20 mouse cellular contexts compared by ENCODE assay signal in genomic region chr9:35614005-35614404, GRCm38 (mm10). TPM values are rescaled to one million over a fixed set of nuclear protein-coding genes. Genes with fewer than 3 reads are reported as not detected.
A peak's percentile ranks its signal among the peaks of the same experiment; 100 is the strongest.
DNase-seq lines count a peak whose midpoint lies in the region; ATAC-seq and TF ChIP-seq lines count a peak whose summit lies in the region.
"Had no signal": no experiment of that assay in that cellular context is flagged by ENCODE, and none has a peak within 500 bp of the region (broad histone marks: within the 10 kb centered on the region; RNA-seq: fewer than 3 reads in every experiment).

No protein-coding gene starts in this region.

- 34% methylated on average over 2 of the region's 2 CpGs for WGBS in hindbrain, postnatal 0 days
- WGBS in hindbrain, embryonic 10.5 days, result 31% methylated on average over 2 of the region's 2 CpGs
- WGBS in midbrain, embryonic 14.5 days, result 27% methylated on average over 2 of the region's 2 CpGs
- 38% methylated on average over 2 of the region's 2 CpGs for WGBS in midbrain, embryonic 16.5 days

- no peak overlapping the region for H3K9ac ChIP-seq in hindbrain, postnatal 0 days (replicated peaks; ENCODE audit: low read length)
- no peak overlapping the region for H3K9ac ChIP-seq in midbrain, embryonic 14.5 days (replicated peaks; ENCODE audit: low read length)
- H3K9ac ChIP-seq in midbrain, embryonic 16.5 days (ENCODE audit: low read depth, low read length), result no peak overlapping the region
- H3K9ac ChIP-seq: heart, embryonic 15.5 days; hindbrain, embryonic 15.5 days; liver, embryonic 13.5 days had no signal

- no peaks in the 10 kb centered on the region for H3K27me3 ChIP-seq in hindbrain, postnatal 0 days (ENCODE audit: insufficient read depth, low read length)
- H3K27me3 ChIP-seq in hindbrain, embryonic 10.5 days (ENCODE audit: insufficient read depth, poor library complexity, severe bottlenecking), result no peaks in the 10 kb centered on the region
- no peaks in the 10 kb centered on the region for H3K27me3 ChIP-seq in midbrain, embryonic 14.5 days (ENCODE audit: control insufficient read depth, insufficient read depth, low read length)
- no peaks in the 10 kb centered on the region for H3K27me3 ChIP-seq in midbrain, embryonic 16.5 days (ENCODE audit: control insufficient read depth, insufficient read depth, low read depth, low read length)
- H3K27me3 ChIP-seq: heart, embryonic 15.5 days; hindbrain, embryonic 15.5 days; liver, embryonic 13.5 days had no signal

- no peak for ATAC-seq in hindbrain, postnatal 0 days
- no peak for ATAC-seq in midbrain, embryonic 14.5 days (ENCODE audit: low FRiP score, low TSS enrichment)
- ATAC-seq in midbrain, embryonic 16.5 days, result no peak

- H3K4me1 ChIP-seq in hindbrain, postnatal 0 days (ENCODE audit: insufficient read depth, low read length), result no peaks in the 10 kb centered on the region
- no peaks in the 10 kb centered on the region for H3K4me1 ChIP-seq in hindbrain, embryonic 10.5 days (replicated peaks)
- no peaks in the 10 kb centered on the region for H3K4me1 ChIP-seq in midbrain, embryonic 14.5 days (ENCODE audit: control insufficient read depth, insufficient read depth, low read length)
- no peaks in the 10 kb centered on the region for H3K4me1 ChIP-seq in midbrain, embryonic 16.5 days (ENCODE audit: control insufficient read depth, insufficient read depth, low read length)
- H3K4me1 ChIP-seq: heart, embryonic 15.5 days; hindbrain, embryonic 15.5 days; liver, embryonic 13.5 days had no signal

- no peak overlapping the region for H3K27ac ChIP-seq in hindbrain, postnatal 0 days
- no peak overlapping the region for H3K27ac ChIP-seq in hindbrain, embryonic 10.5 days
- no peak overlapping the region for H3K27ac ChIP-seq in midbrain, embryonic 14.5 days (replicated peaks; ENCODE audit: low read depth, low read length)
- no peak overlapping the region for H3K27ac ChIP-seq in midbrain, embryonic 16.5 days (ENCODE audit: low read length)
- H3K27ac ChIP-seq: heart, embryonic 15.5 days; hindbrain, embryonic 15.5 days; liver, embryonic 13.5 days; macrophage had no signal

- peak; percentile 53 for TF ChIP-seq CTCF in hindbrain, postnatal 0 days (IDR thresholded peaks at IDR 0.05; ENCODE audit: low read depth)

- no peaks in the 10 kb centered on the region for H3K36me3 ChIP-seq in hindbrain, postnatal 0 days (ENCODE audit: insufficient read depth, low read length)
- no peaks in the 10 kb centered on the region for H3K36me3 ChIP-seq in hindbrain, embryonic 10.5 days
- no peaks in the 10 kb centered on the region for H3K36me3 ChIP-seq in midbrain, embryonic 14.5 days (ENCODE audit: control insufficient read depth, insufficient read depth, low read length)
- no peaks in the 10 kb centered on the region for H3K36me3 ChIP-seq in midbrain, embryonic 16.5 days (ENCODE audit: control insufficient read depth, insufficient read depth, low read length)
- H3K36me3 ChIP-seq: heart, embryonic 15.5 days; hindbrain, embryonic 15.5 days; liver, embryonic 13.5 days had no signal

- no peaks in the 10 kb centered on the region for H3K9me3 ChIP-seq in hindbrain, postnatal 0 days (ENCODE audit: low read length)
- no peaks in the 10 kb centered on the region for H3K9me3 ChIP-seq in hindbrain, embryonic 10.5 days
- H3K9me3 ChIP-seq in midbrain, embryonic 14.5 days (ENCODE audit: control insufficient read depth, low read length), result no peaks in the 10 kb centered on the region
- no peaks in the 10 kb centered on the region for H3K9me3 ChIP-seq in midbrain, embryonic 16.5 days (replicated peaks; ENCODE audit: control insufficient read depth, low read length, poor library complexity, severe bottlenecking)
- H3K9me3 ChIP-seq: heart, embryonic 15.5 days; hindbrain, embryonic 15.5 days; liver, embryonic 13.5 days had no signal

- H3K4me2 ChIP-seq in hindbrain, postnatal 0 days (ENCODE audit: low read depth, low read length), result no peak overlapping the region
- H3K4me2 ChIP-seq in midbrain, embryonic 14.5 days (ENCODE audit: low read length), result no peak overlapping the region
- no peak overlapping the region for H3K4me2 ChIP-seq in midbrain, embryonic 16.5 days (ENCODE audit: low read length)
- H3K4me2 ChIP-seq: heart, embryonic 15.5 days; hindbrain, embryonic 15.5 days; liver, embryonic 13.5 days had no signal

- peak; percentile 3 for DNase-seq in hindbrain, postnatal 0 days (ENCODE audit: low spot score)
- no peak for DNase-seq in hindbrain, embryonic 10.5 days (ENCODE audit: low spot score)
- DNase-seq in midbrain, embryonic 14.5 days, result peak; percentile 4
- peak; percentile 43 for DNase-seq in adipocyte (ENCODE audit: low spot score)
- DNase-seq in adrenal gland, adult 8-10 months, result no peak
- no peak for DNase-seq in adrenal gland, postnatal 25 days
- DNase-seq: cerebellum, adult 11 months; layer of hippocampus, adult 9-11 months; liver, embryonic 13.5 days; right cerebral cortex, postnatal 25 days had no signal

- H3K4me3 ChIP-seq in hindbrain, postnatal 0 days (ENCODE audit: low read length), result no peak overlapping the region
- H3K4me3 ChIP-seq in hindbrain, embryonic 10.5 days, result no peak overlapping the region
- H3K4me3 ChIP-seq in midbrain, embryonic 14.5 days (replicated peaks; ENCODE audit: low read depth, low read length), result no peak overlapping the region
- H3K4me3 ChIP-seq in midbrain, embryonic 16.5 days (ENCODE audit: low read depth, low read length), result no peak overlapping the region
- H3K4me3 ChIP-seq: heart, embryonic 15.5 days; hindbrain, embryonic 15.5 days; liver, embryonic 13.5 days had no signal

RNA-seq across cellular contexts. Expression of gene Pate4, which starts 2.3 kb away (rescaled TPM):
- not detected in 2 replicates for total RNA-seq in hindbrain, postnatal 0 days (2014; rRNA removed)
- polyA plus RNA-seq in hindbrain, postnatal 0 days (2015; fragmentation: Nextera tagmentation; extraction: Ambion mirVana), result not detected in 2 replicates
- not detected in 2 replicates for polyA plus RNA-seq in hindbrain, embryonic 10.5 days (2016; fragmentation: Nextera tagmentation; extraction: Ambion mirVana)
- not detected in 2 replicates for polyA plus RNA-seq in midbrain, embryonic 14.5 days (2014; fragmentation: Nextera tagmentation; extraction: Ambion mirVana)
- not detected in 2 replicates for polyA plus RNA-seq in midbrain, embryonic 16.5 days (2015; fragmentation: Nextera tagmentation; extraction: Ambion mirVana)
- total RNA-seq in adrenal gland, adult 8-10 months (2022), result not detected
- not detected in 2 replicates for total RNA-seq in adrenal gland, postnatal 25 days (2021)
- total RNA-seq: adrenal gland, postnatal 4 days; common myeloid progenitor, adult 5-6 weeks; left cerebral cortex, postnatal 36 days; neutrophil, adult 5-6 weeks had no signal
- polyA plus RNA-seq: heart, embryonic 15.5 days; hindbrain, embryonic 15.5 days; kidney, embryonic 16.5 days; liver, embryonic 13.5 days; macrophage; thymus, postnatal 0 days had no signal

RNA-seq across cellular contexts. Expression of gene Pate3, which starts 34.0 kb away (rescaled TPM):
- not detected in 2 replicates for total RNA-seq in hindbrain, postnatal 0 days (2014; rRNA removed)
- not detected in 2 replicates for polyA plus RNA-seq in hindbrain, postnatal 0 days (2015; fragmentation: Nextera tagmentation; extraction: Ambion mirVana)
- not detected in 2 replicates for polyA plus RNA-seq in hindbrain, embryonic 10.5 days (2016; fragmentation: Nextera tagmentation; extraction: Ambion mirVana)
- polyA plus RNA-seq in midbrain, embryonic 14.5 days (2014; fragmentation: Nextera tagmentation; extraction: Ambion mirVana), result not detected in 2 replicates
- not detected in 2 replicates for polyA plus RNA-seq in midbrain, embryonic 16.5 days (2015; fragmentation: Nextera tagmentation; extraction: Ambion mirVana)
- not detected for total RNA-seq in adrenal gland, adult 8-10 months (2022)
- total RNA-seq in adrenal gland, postnatal 25 days (2021), result not detected in 2 replicates
- total RNA-seq: adrenal gland, postnatal 4 days; common myeloid progenitor, adult 5-6 weeks; left cerebral cortex, postnatal 36 days; neutrophil, adult 5-6 weeks had no signal
- polyA plus RNA-seq: heart, embryonic 15.5 days; hindbrain, embryonic 15.5 days; kidney, embryonic 16.5 days; liver, embryonic 13.5 days; macrophage; thymus, postnatal 0 days had no signal

RNA-seq across cellular contexts. Expression of gene Hyls1, which starts 43.8 kb away (rescaled TPM):
- total RNA-seq in hindbrain, postnatal 0 days (2014; rRNA removed), result 9.6 and 9.7 TPM in 2 replicates
- 9.5 and 11.8 TPM in 2 replicates for polyA plus RNA-seq in hindbrain, postnatal 0 days (2015; fragmentation: Nextera tagmentation; extraction: Ambion mirVana)
- polyA plus RNA-seq in hindbrain, embryonic 10.5 days (2016; fragmentation: Nextera tagmentation; extraction: Ambion mirVana), result 24.2 and 26.8 TPM in 2 replicates
- 16.4 and 21.3 TPM in 2 replicates for polyA plus RNA-seq in midbrain, embryonic 14.5 days (2014; fragmentation: Nextera tagmentation; extraction: Ambion mirVana)
- polyA plus RNA-seq in midbrain, embryonic 16.5 days (2015; fragmentation: Nextera tagmentation; extraction: Ambion mirVana), result 16.0 and 17.9 TPM in 2 replicates
- 1 to 10 TPM; 4.2 to 4.8 (median 4.6) TPM for total RNA-seq in adrenal gland, adult 8-10 months (2022)
- 4.5 and 5.4 TPM in 2 replicates for total RNA-seq in adrenal gland, postnatal 25 days (2021)

RNA-seq across cellular contexts. Expression of gene Pate2, which starts 43.9 kb away (rescaled TPM):
- total RNA-seq in hindbrain, postnatal 0 days (2014; rRNA removed), result 0.47 and 0.79 TPM in 2 replicates
- polyA plus RNA-seq in hindbrain, postnatal 0 days (2015; fragmentation: Nextera tagmentation; extraction: Ambion mirVana), result 0.41 and 0.67 TPM in 2 replicates
- 1.5 and 1.7 TPM in 2 replicates for polyA plus RNA-seq in hindbrain, embryonic 10.5 days (2016; fragmentation: Nextera tagmentation; extraction: Ambion mirVana)
- 0.62 and 0.74 TPM in 2 replicates for polyA plus RNA-seq in midbrain, embryonic 14.5 days (2014; fragmentation: Nextera tagmentation; extraction: Ambion mirVana)
- 1.2 and 1.3 TPM in 2 replicates for polyA plus RNA-seq in midbrain, embryonic 16.5 days (2015; fragmentation: Nextera tagmentation; extraction: Ambion mirVana)
- total RNA-seq in adrenal gland, adult 8-10 months (2022), result under 1 TPM in 3 of 4 experiments, not detected in 1; 0.17 to 0.46 (median 0.30) TPM
- 0.52 TPM in 1 of 2 replicates, not detected in the other for total RNA-seq in adrenal gland, postnatal 25 days (2021)
- total RNA-seq: neutrophil, adult 5-6 weeks had no signal
- polyA plus RNA-seq: macrophage had no signal

RNA-seq across cellular contexts. Expression of gene Pus3, which starts 55.6 kb away (rescaled TPM):
- total RNA-seq in hindbrain, postnatal 0 days (2014; rRNA removed), result 8.3 and 10.2 TPM in 2 replicates
- 12.2 and 13.7 TPM in 2 replicates for polyA plus RNA-seq in hindbrain, postnatal 0 days (2015; fragmentation: Nextera tagmentation; extraction: Ambion mirVana)
- 15.8 and 17.8 TPM in 2 replicates for polyA plus RNA-seq in hindbrain, embryonic 10.5 days (2016; fragmentation: Nextera tagmentation; extraction: Ambion mirVana)
- polyA plus RNA-seq in midbrain, embryonic 14.5 days (2014; fragmentation: Nextera tagmentation; extraction: Ambion mirVana), result 16.5 and 18.8 TPM in 2 replicates
- 14.4 and 15.0 TPM in 2 replicates for polyA plus RNA-seq in midbrain, embryonic 16.5 days (2015; fragmentation: Nextera tagmentation; extraction: Ambion mirVana)
- total RNA-seq in adrenal gland, adult 8-10 months (2022), result 10 to 100 TPM; 12.5 to 15.0 (median 14.5) TPM
- total RNA-seq in adrenal gland, postnatal 25 days (2021), result 12.8 and 13.5 TPM in 2 replicates

Comparison
In these comparisons a context has a peak if more than half of its experiments do, and no peak if none do; other contexts are left out.
1. DNase-seq: peak in hindbrain, postnatal 0 days (single experiment), midbrain, embryonic 14.5 days (single experiment) and adipocyte (single experiment); none in hindbrain, embryonic 10.5 days (single experiment), adrenal gland, adult 8-10 months (single experiment) and adrenal gland, postnatal 25 days (single experiment).